Mouse (Mus musculus) CH12.LX (cell line): ENCODE measurements around the gene Ppp2r2c. TPM values are rescaled to one million over a fixed set of nuclear protein-coding genes. Genes with fewer than 3 reads are reported as not detected.

Experiments used
- DNase-seq: peaks from one replicate; pipeline ENCODE4 v3.0.0-alpha.2; 2013; ENCODE audit errors: extremely low read depth
- H3K27ac ChIP-seq: 2 replicates; pipeline ENCODE4 v1.5.1; 2012; ENCODE audit warnings: low read depth, mild to moderate bottlenecking, control low read depth, moderate library complexity; ENCODE audit not compliant: insufficient read depth
- H3K27me3 ChIP-seq: replicated peaks from 2 replicates; pipeline ENCODE3; 2012; ENCODE audit warnings: inconsistent platforms
- H3K36me3 ChIP-seq, 2 experiments: replicated peaks in 1 of 2; 2 replicates each; pipeline versions ENCODE3 to v1.6.1; 2012; ENCODE audit warnings: inconsistent platforms in 1 of 2, low read length in 1 of 2, mild to moderate bottlenecking in 1 of 2, mixed read lengths in 1 of 2, moderate library complexity in 1 of 2; ENCODE audit not compliant: control insufficient read depth in 1 of 2, insufficient read depth in 1 of 2
- H3K4me1 ChIP-seq, 2 experiments: 2 replicates each; pipeline ENCODE4 v1.6.1; 2012; ENCODE audit warnings: inconsistent platforms in 1 of 2, moderate library complexity in 1 of 2; ENCODE audit not compliant: insufficient read depth in 2 of 2, control insufficient read depth in 1 of 2
- H3K4me2 ChIP-seq: 2 replicates; pipeline ENCODE4 v1.6.1; 2012; ENCODE audit warnings: low read depth, mild to moderate bottlenecking, control low read depth; ENCODE audit not compliant: poor library complexity, insufficient read depth, severe bottlenecking
- H3K4me3 ChIP-seq, 3 experiments: fragments of 150-350 bp in 1 of 3; sonication (generic) in 1 of 3; replicated peaks in 1 of 3; 2 replicates each; pipeline versions ENCODE3 to v1.5.1; 2011 to 2012; ENCODE audit warnings: low read depth in 2 of 3, low read length in 2 of 3, mild to moderate bottlenecking in 2 of 3, moderate library complexity in 2 of 3, control low read depth in 1 of 3, improper control_type of control experiment in 1 of 3, inconsistent platforms in 1 of 3, mixed read lengths in 1 of 3; ENCODE audit not compliant: poor library complexity in 1 of 3
- H3K79me2 ChIP-seq: replicated peaks from 2 replicates; pipeline ENCODE4 v1.6.1; 2012; ENCODE audit warnings: mild to moderate bottlenecking, moderate library complexity; ENCODE audit not compliant: control insufficient read depth, poor library complexity, insufficient read depth, severe bottlenecking; ENCODE audit errors: extremely low read depth
- H3K9ac ChIP-seq: 2 replicates; pipeline ENCODE4 v1.6.1; 2012; ENCODE audit warnings: low read depth, mild to moderate bottlenecking, control low read depth, moderate library complexity; ENCODE audit not compliant: insufficient read depth
- H3K9me3 ChIP-seq: replicated peaks from 2 replicates; pipeline ENCODE3; 2012; ENCODE audit warnings: low read length, inconsistent platforms, mixed read lengths
- BHLHE40 ChIP-seq: IDR thresholded peaks from 2 replicates; pipeline ENCODE4 v1.6.1; 2011; ENCODE audit warnings: mild to moderate bottlenecking, low read depth, low read length, improper control_type of control experiment
- CHD1 ChIP-seq: IDR thresholded peaks from 2 replicates; pipeline ENCODE4 v1.6.1; 2012; ENCODE audit warnings: low read depth, low read length, improper control_type of control experiment, inconsistent platforms
- CHD2 ChIP-seq: IDR thresholded peaks from 2 replicates; pipeline ENCODE4 v1.6.1; 2011; ENCODE audit warnings: low read length, improper control_type of control experiment
- CTCF ChIP-seq, 2 experiments: IDR thresholded peaks in 1 of 2; conservative IDR thresholded peaks in 1 of 2; 2 replicates each; pipeline ENCODE4 v1.5.1; 2011 to 2012; ENCODE audit warnings: low read depth in 2 of 2, low read length in 2 of 2, improper control_type of control experiment in 1 of 2, inconsistent platforms in 1 of 2, mild to moderate bottlenecking in 1 of 2, moderate library complexity in 1 of 2
- E2F4 ChIP-seq: IDR thresholded peaks from 2 replicates; pipeline ENCODE4 v1.6.1; 2011; ENCODE audit warnings: low read depth, low read length, improper control_type of control experiment; ENCODE audit not compliant: insufficient replicate concordance
- ELF1 ChIP-seq: IDR thresholded peaks from 2 replicates; pipeline ENCODE4 v1.6.1; 2014; ENCODE audit warnings: low read depth, mild to moderate bottlenecking, inconsistent platforms, low read length, improper control_type of control experiment
- EP300 ChIP-seq: IDR thresholded peaks from 2 replicates; pipeline ENCODE4 v1.6.1; 2011; ENCODE audit warnings: low read length, improper control_type of control experiment
- GABPA ChIP-seq: IDR thresholded peaks from 2 replicates; pipeline ENCODE4 v1.6.1; 2012; ENCODE audit warnings: low read depth, low read length, improper control_type of control experiment, inconsistent platforms; ENCODE audit not compliant: insufficient replicate concordance
- HCFC1 ChIP-seq: IDR thresholded peaks from 2 replicates; pipeline ENCODE4 v1.6.1; 2012; ENCODE audit warnings: low read depth, mild to moderate bottlenecking, inconsistent platforms, low read length, improper control_type of control experiment
- KAT2A ChIP-seq: IDR thresholded peaks from 2 replicates; pipeline ENCODE4 v1.6.1; 2012; ENCODE audit warnings: low read length, improper control_type of control experiment, inconsistent platforms; ENCODE audit not compliant: insufficient replicate concordance
- MAFK ChIP-seq: IDR thresholded peaks from 2 replicates; pipeline ENCODE4 v1.6.1; 2011; ENCODE audit warnings: low read length, improper control_type of control experiment; ENCODE audit not compliant: insufficient replicate concordance
- MAX ChIP-seq: IDR thresholded peaks from 2 replicates; pipeline ENCODE4 v1.6.1; 2011; ENCODE audit warnings: low read length, improper control_type of control experiment
- MAZ ChIP-seq: IDR thresholded peaks from 2 replicates; pipeline ENCODE4 v1.6.1; 2012; ENCODE audit warnings: low read depth, mild to moderate bottlenecking, inconsistent platforms, low read length, improper control_type of control experiment, moderate library complexity
- MEF2A ChIP-seq: IDR thresholded peaks from 2 replicates; pipeline ENCODE4 v1.6.1; 2014; ENCODE audit warnings: low read depth, mild to moderate bottlenecking, inconsistent platforms, low read length, improper control_type of control experiment, borderline replicate concordance
- MYC ChIP-seq: IDR thresholded peaks from 2 replicates; pipeline ENCODE4 v1.6.1; 2011; ENCODE audit warnings: low read depth, mild to moderate bottlenecking, improper control_type of control experiment, low read length
- PAX5 ChIP-seq: IDR thresholded peaks from 2 replicates; pipeline ENCODE4 v1.6.1; 2012; ENCODE audit warnings: low read length, inconsistent platforms, mixed read lengths
- RCOR1 ChIP-seq: conservative IDR thresholded peaks from 2 replicates; pipeline ENCODE4 v1.6.1; 2012; ENCODE audit warnings: low read depth, mild to moderate bottlenecking, inconsistent platforms, low read length, improper control_type of control experiment
- SIN3A ChIP-seq: IDR thresholded peaks from 2 replicates; pipeline ENCODE4 v1.6.1; 2012; ENCODE audit warnings: low read length, improper control_type of control experiment, inconsistent platforms
- SMC3 ChIP-seq: IDR thresholded peaks from 2 replicates; pipeline ENCODE4 v1.6.1; 2011; ENCODE audit warnings: low read depth, low read length, improper control_type of control experiment
- TCF12 ChIP-seq: IDR thresholded peaks from 2 replicates; pipeline ENCODE4 v1.6.1; 2014; ENCODE audit warnings: low read depth, mild to moderate bottlenecking, inconsistent platforms, low read length, improper control_type of control experiment
- UBTF ChIP-seq: IDR thresholded peaks from 2 replicates; pipeline ENCODE4 v1.6.1; 2012; ENCODE audit warnings: low read depth, mild to moderate bottlenecking, inconsistent platforms, low read length, improper control_type of control experiment, moderate library complexity
- ZC3H11A ChIP-seq: IDR thresholded peaks from 2 replicates; pipeline ENCODE4 v1.6.1; 2012; ENCODE audit warnings: low read depth, mild to moderate bottlenecking, inconsistent platforms, low read length, improper control_type of control experiment
- ZKSCAN1 ChIP-seq: IDR thresholded peaks from 2 replicates; pipeline ENCODE4 v1.6.1; 2012; ENCODE audit warnings: low read depth, inconsistent platforms, low read length, improper control_type of control experiment, borderline replicate concordance
- ZMIZ1 ChIP-seq: IDR thresholded peaks from 2 replicates; pipeline ENCODE4 v1.6.1; 2012; ENCODE audit warnings: low read depth, mild to moderate bottlenecking, inconsistent platforms, low read length, improper control_type of control experiment
- dilution Hi-C: fragments of 300-500 bp; cut with MboI; formaldehyde crosslinking; loops from 2 replicates; pipeline ENCODE4 v1.14.3; 2020; ENCODE audit warnings: low sequenced_read_pairs; ENCODE audit not compliant: extremely low pct_unique_long_range_greater_than_20kb, extremely low pct_ligation_motif_present
- in situ Hi-C: fragments of 300-500 bp; cut with MboI; formaldehyde crosslinking; loops from 3 replicates; pipeline ENCODE4 v1.14.3; 2019; ENCODE audit warnings: low sequenced_read_pairs, low pct_ligation_motif_present, low pct_unique_long_range_greater_than_20kb, mixed read lengths
- polyA plus RNA-seq: library from polyadenylated mRNA; unstranded; fragments of >175 nt; gene quantifications from 2 replicates; pipeline ENCODE4 v1.2.1, GENCODE M21; 2012; ENCODE audit warnings: low read depth; ENCODE audit not compliant: insufficient read length
- total RNA-seq, 2 experiments: library from RNA; depleted of rRNA; stranded (reverse); fragments of 300-350 nt in 1 of 2; fragments of >200 nt in 1 of 2; gene quantifications; 2 replicates each; pipeline ENCODE4 v1.2.3; 2012 to 2014

The Ppp2r2c gene
- total and polyA plus RNA-seq, 3 experiments, result 0.07 to 0.21 TPM; not detected in 1

GRCm38 (mm10) chr5:36895621-36896573 lies 27.6 kb downstream of the Ppp2r2c start:
- H3K4me2 ChIP-seq, result no peak overlapping the region
- H3K4me1 ChIP-seq, result peaks cover 10 to 17% of the 10 kb centered on the region in 2 experiments; a peak in 3 of 4 replicates
- H3K9me3 ChIP-seq, result no peaks in the 10 kb centered on the region
- TF ChIP-seq CHD2, result no peak
- TF ChIP-seq BHLHE40, result no peak
- TF ChIP-seq SIN3A, result no peak
- TF ChIP-seq EP300, result no peak
- no peak for TF ChIP-seq CTCF (conservative IDR thresholded peaks at IDR 0.05 in 1 of 2, IDR thresholded peaks at IDR 0.05 in 1 of 2; ENCODE audit: low read depth in 2 of 2, low read length in 2 of 2)
- TF ChIP-seq ELF1, result no peak
- no peak for TF ChIP-seq ZMIZ1
- no peak for TF ChIP-seq ZKSCAN1
- TF ChIP-seq MYC, result no peak
- TF ChIP-seq MAZ, result no peak
- no peak for TF ChIP-seq SMC3
- TF ChIP-seq TCF12, result no peak
- H3K36me3 ChIP-seq, result no peaks in the 10 kb centered on the region
- H3K27ac ChIP-seq, result no peak overlapping the region
- H3K79me2 ChIP-seq, result no peaks in the 10 kb centered on the region
- peaks cover 72% of the 10 kb centered on the region for H3K27me3 ChIP-seq
- no peak overlapping the region for H3K9ac ChIP-seq
- no peak for DNase-seq
- in situ Hi-C loops (no loop called here), dilution Hi-C loops (no loop called here)
- H3K4me3 ChIP-seq, result no peak overlapping the region

GRCm38 (mm10) chr5:36897999-36898398 lies 29.7 kb downstream of the Ppp2r2c start:
- dilution Hi-C loops, result no loop called here
- Histone ChIP-seq H3K9ac (no peak overlapping the region), H3K9me3 (peaks cover 3% of the 10 kb centered on the region), H3K4me1 (peaks cover 3 to 8% of the 10 kb centered on the region in 2 experiments; a peak in 3 of 4 replicates), H3K4me3 (no peak overlapping the region), H3K27me3 (peaks cover 82% of the 10 kb centered on the region), H3K27ac (no peak overlapping the region), H3K36me3 (no peaks in the 10 kb centered on the region), H3K4me2 (no peak overlapping the region), H3K79me2 (no peaks in the 10 kb centered on the region)
- in situ Hi-C loops, result no loop called here
- no peak for DNase-seq
- TF ChIP-seq MEF2A (no peak), UBTF (no peak), RCOR1 (no peak), BHLHE40 (no peak), E2F4 (no peak), MAFK (no peak), CTCF (conservative IDR thresholded peaks at IDR 0.05 in 1 of 2, IDR thresholded peaks at IDR 0.05 in 1 of 2; ENCODE audit: low read depth in 2 of 2, low read length in 2 of 2) (no peak), CHD1 (no peak), PAX5 (no peak), SMC3 (no peak), ZC3H11A (no peak), CHD2 (no peak), GABPA (no peak), SIN3A (no peak), HCFC1 (no peak), KAT2A (no peak), ZMIZ1 (no peak), MYC (no peak), MAX (no peak)
